Mouse (Mus musculus) kidney, postnatal 10 days (tissue): ENCODE data around the gene Tbc1d30.
"Not testable (repeated sequence)": the region's sequence is repeated elsewhere in the genome, so short reads cannot be mapped to it uniquely, and the experiment has no call there.

ENCODE experiments used
- DNase-seq: peaks from one replicate; pipeline ENCODE4 v3.0.0; 2021; ENCODE audit warnings: mixed read lengths

Gene Tbc1d30

GRCm38 (mm10) chr10:121364801-121365564 is 13.9 kb upstream of the Tbc1d30 start, which contains the start of gene Gns:
Gns (plus strand) TSS chr10:121365090.
- DNase-seq, result peak; percentile 95

DNA sequence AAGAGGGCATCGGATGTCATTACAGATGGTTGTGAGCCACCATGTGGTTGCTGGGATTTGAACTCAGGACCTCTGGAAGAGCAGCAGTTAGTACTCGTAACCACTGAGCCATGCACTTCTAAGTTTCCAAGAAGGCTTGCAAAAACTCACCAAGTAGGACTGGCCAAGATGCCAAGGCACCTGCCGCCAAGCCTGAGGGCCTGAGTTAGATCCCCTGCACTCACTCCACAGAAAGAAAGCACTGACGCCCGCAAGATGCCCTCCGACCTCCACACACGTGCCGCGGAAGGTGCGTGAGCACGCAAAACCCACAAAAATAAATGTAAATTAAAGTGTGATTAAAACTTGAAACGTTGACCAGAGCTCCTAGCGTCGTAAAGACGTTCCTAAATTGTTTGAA is 13.2 kb upstream of the Tbc1d30 start:
- DNase-seq, result no peak

GRCm38 (mm10) chr10:121363201-121363600 is 12.1 kb upstream of the Tbc1d30 start:
- no peak for DNase-seq

DNA sequence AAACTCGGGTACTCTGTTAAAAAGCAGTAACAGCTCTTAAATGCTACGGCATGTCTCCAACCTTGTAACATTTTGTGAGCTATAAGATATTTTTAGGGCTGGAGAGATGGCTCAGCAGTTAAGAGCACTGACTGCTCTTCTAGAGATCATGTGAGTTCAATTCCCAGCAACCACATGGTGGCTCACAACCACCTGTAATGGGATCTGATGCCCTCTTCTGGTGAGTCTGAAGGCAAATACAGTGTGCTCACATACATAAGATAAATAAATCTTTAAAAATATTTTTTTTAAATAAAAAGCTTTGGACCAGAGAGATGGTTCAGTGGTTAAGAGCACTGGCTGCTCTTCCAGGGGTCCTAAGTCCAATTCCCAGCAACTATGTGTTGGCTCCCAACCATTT is 9.3 kb upstream of the Tbc1d30 start:
- no peak for DNase-seq

- no peak for DNase-seq
Observed at GRCm38 (mm10) chr10:121351692-121352290, 713 bp upstream of the Tbc1d30 start.

- DNase-seq, result peak; percentile 43
Observed at GRCm38 (mm10) chr10:121350357-121351065, 567 bp downstream of the Tbc1d30 start.

DNA sequence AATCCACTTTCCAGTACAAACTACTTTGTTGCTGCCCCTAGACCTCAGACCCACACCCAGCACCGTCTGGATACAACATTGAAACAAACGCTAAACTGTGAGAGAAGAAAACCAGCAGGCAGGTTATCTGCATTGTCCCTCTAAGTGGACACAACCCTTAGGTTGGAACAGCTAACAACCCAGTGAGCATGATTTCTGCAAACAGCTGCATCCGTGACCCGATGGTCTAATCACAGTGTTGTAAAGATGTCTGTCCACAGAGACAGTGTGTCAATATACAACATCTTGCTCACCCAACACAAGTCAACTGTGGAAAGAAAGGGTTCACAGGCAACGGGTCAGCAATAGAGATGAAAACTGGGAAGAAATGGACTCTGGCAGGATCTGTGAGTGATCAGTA is 1.8 kb downstream of the Tbc1d30 start:
- no peak for DNase-seq

GRCm38 (mm10) chr10:121343867-121344266 is 7.2 kb downstream of the Tbc1d30 start:
- DNase-seq, result no peak

GRCm38 (mm10) chr10:121342260-121342659 is 8.8 kb downstream of the Tbc1d30 start:
- DNase-seq, result no peak

DNA sequence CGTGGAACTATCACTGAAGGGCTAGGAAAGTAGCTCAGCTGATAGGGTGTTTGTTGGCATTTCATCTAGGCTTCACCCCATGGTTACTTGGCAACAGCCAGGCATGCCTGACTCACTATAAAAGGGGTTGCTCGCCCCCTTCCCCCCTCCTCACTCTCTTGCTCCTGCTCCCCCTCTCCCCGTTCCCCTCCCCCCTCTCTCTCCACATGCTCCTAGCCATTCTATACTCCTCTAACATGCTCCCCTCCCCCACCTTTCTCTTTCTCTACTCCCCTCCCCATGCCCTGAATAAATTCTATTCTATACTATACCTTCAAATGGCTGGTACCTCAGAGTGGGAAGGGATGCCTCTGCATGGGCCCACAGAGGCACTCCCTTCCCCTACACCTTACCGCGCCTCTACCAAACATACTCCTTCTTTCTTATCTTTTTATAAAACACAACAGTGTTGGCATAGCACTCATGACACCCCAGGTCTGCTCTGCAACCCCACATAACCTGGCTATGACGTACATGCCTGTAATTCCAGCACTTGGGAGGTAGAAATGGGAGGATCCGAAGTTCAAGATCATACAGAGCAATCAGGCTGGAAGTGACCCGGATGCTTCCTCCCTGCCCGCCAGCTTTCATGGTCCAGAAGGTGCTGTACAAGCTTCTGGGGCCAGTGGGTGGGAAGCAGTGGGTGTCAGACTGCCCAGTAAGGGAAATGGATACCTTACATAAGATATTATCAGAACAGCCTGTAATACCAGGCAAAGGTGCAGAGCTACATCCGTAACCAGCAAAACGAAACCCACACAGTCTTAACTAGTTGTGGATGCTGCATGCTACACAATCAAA is 10.1 kb downstream of the Tbc1d30 start:
- DNase-seq, result no peak

DNA sequence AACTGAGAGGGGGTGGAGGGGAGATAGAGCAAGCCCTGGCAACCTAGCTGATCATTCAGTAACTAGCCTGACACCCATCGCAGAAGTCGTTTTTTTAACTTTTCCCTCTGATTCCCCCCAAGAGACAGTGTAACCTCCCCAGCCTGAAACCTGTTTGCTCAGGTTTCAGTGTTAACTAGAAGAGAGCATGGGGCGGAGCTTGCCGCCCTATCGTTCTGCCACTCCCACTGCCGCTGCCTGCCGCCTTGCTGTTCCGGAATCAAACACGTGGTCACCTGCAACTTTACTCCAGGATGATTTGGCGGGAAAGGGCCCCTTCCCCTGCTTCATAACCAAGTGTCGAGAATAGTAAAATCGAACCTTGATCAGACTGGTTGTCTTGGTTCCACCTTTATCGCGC is 14.5 kb downstream of the Tbc1d30 start:
- DNase-seq, result not testable (repeated sequence)

DNA sequence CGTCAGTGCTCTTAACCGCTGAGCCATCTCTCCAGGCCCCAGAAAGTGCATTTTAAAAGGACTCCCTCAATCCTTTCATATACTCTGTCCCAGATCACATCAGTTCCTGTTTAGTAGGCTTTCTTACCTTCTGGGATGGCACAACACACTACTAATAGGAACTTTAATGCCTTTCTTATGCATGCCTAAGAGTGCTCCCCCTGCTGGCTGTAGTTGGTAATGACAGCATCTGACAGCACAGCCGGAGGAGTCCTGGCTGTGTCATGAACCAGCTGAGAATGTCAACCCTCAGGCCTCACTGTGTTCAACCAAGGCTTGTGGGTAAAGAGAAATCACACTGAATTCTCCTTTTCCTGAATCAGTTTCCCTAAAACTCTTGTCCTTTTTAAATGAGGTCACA is 16.5 kb downstream of the Tbc1d30 start:
- peak; percentile 76 for DNase-seq

- peak; percentile 81 for DNase-seq
Observed at GRCm38 (mm10) chr10:121330940-121331339, 20.1 kb downstream of the Tbc1d30 start.

- DNase-seq, result no peak
Observed at GRCm38 (mm10) chr10:121329586-121329985, 21.5 kb downstream of the Tbc1d30 start.

DNA sequence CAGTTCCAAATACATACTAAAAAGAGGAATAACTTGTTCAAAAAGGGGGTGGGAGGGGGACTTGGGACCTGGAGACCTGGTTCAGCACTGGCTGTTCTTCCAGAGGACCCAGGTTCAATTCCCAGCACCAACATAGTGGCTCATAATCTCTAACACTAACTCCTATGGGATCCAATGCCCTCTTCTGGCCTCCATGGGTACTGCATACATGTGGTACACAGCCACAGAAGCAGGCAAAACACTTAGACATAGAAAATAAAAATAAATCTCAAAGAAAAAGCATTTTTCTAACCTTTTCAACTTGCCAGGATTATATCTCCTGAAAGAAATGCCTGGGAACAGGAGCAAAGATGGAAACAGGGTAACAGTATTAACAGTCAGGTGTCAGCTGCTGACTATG is 24.9 kb downstream of the Tbc1d30 start:
- no peak for DNase-seq

DNA sequence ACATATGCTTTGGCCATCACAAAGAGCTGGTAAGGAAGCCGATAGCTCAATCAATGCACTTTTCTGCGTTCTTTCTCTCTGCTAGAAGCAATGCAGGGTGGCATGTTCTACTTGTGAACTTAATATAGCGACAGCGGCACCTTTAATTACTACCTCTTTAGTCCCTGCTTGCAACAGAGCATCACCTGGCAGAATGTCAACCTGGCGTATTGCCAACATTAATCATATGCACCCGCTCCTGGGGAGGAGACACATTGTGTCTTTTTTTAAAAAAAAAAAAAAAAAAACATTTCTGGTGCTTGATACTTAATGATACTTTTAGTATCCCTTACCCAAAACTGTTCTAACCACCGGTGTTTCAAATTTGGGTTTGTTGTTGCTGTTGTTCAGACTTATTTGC is 27.6 kb downstream of the Tbc1d30 start:
- peak; percentile 38 for DNase-seq

GRCm38 (mm10) chr10:121318397-121318950 is 32.6 kb downstream of the Tbc1d30 start:
- no peak for DNase-seq

GRCm38 (mm10) chr10:121316361-121316760 is 34.7 kb downstream of the Tbc1d30 start:
- DNase-seq, result no peak

DNA sequence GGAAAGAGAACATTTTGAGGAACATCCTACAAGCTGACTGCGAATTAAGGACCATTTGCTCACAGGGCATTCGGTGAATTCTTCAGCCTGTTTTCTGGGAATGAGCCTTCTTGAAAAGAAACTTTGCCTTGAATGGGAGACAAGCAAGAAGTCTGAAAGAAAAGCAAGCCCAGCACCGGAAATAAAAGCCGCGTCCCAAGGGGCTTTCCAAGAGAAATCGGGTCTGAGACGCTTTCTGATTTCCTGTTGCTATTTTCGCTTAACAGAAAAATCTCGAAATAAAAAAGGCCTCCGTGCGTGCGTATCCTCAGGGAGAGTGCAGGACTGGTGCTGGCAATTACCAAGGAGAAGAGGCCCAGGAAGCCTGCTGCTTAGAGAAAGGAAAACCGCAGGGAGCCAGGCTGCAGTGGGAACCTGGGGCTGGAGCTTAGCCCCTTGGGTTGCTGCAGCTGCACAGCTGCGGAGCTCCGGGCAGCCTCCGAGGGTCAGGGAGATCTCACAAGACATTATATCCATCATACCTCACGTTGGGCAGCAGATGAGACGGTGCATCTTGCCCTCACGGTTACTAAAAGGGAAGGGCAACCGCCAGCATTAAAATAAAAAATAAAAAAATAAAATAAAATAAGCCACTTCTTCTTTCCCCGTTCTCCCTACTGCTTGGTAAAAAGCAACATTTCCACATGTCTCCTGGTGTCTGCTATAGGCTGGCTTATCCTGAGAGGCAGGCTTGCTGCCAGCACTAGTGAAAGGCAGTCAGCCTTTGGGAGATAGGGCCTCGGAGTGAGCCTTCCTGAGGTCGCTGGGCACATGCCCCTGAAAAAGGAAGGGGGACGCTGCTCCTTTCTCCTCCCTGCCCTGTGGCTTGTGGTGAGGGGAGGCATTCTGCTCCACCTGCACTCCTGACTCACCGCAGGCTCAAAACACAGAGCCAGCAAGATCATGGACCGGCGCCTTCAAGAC is 35.5 kb downstream of the Tbc1d30 start:
- peak; percentile 38 for DNase-seq

DNA sequence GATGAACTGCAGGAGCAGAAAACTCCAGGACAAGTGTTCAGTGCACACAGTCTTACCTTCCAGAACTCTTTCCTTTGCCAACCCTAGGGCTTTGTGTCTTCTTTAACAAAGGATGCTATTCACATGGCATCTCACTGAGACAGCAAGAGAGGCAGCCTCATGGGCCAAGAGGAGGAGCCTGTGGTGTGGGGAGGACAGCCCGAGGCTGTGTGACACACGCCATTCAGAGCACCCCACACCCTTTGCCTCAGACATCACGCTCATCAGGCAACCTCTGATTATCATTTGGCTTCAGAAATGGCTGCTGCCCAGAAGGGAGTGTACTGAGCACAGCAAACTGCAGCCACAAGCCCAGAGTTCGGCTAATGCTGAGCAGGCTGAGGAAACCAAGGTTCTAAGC is 36.9 kb downstream of the Tbc1d30 start:
- no peak for DNase-seq

- DNase-seq, result no peak
Observed at GRCm38 (mm10) chr10:121313049-121313448, 38.0 kb downstream of the Tbc1d30 start.
